Mouse (Mus musculus) neural tube, embryonic 12.5 days (tissue): ENCODE results near the gene Plcxd2. TPM values are rescaled to one million over a fixed set of nuclear protein-coding genes. Genes with fewer than 3 reads are reported as not detected.

ENCODE experiments used
- ATAC-seq: fragments of 200-750 bp; cut with Nextera tagmentation; 2 replicates; pipeline ENCODE4 v1.8.0; 2017; ENCODE audit warnings: low read depth, mild to moderate bottlenecking, moderate TSS enrichment, moderate library complexity; ENCODE audit not compliant: low FRiP score
- H3K27ac ChIP-seq: fragments of 300-500 bp; sonication (generic); 2 replicates; pipeline ENCODE4 v1.5.1; 2016
- H3K27me3 ChIP-seq: fragments of 300-500 bp; sonication (generic); replicated peaks from 2 replicates; pipeline ENCODE4 v1.6.1; 2016; ENCODE audit warnings: mild to moderate bottlenecking
- H3K36me3 ChIP-seq: fragments of 300-500 bp; sonication (generic); 2 replicates; pipeline ENCODE4 v1.6.1; 2016; ENCODE audit warnings: mild to moderate bottlenecking
- H3K4me1 ChIP-seq: fragments of 300-500 bp; sonication (generic); 2 replicates; pipeline ENCODE4 v1.6.1; 2016
- H3K4me2 ChIP-seq: fragments of 300-500 bp; sonication (generic); replicated peaks from 2 replicates; pipeline ENCODE4 v1.6.1; 2016; ENCODE audit warnings: mild to moderate bottlenecking
- H3K4me3 ChIP-seq: fragments of 300-500 bp; sonication (generic); 2 replicates; pipeline ENCODE4 v1.5.1; 2016
- H3K9ac ChIP-seq: fragments of 300-500 bp; sonication (generic); 2 replicates; pipeline ENCODE4 v1.6.1; 2016; ENCODE audit warnings: mild to moderate bottlenecking
- H3K9me3 ChIP-seq: fragments of 300-500 bp; sonication (generic); 2 replicates; pipeline ENCODE4 v1.6.1; 2016; ENCODE audit warnings: mild to moderate bottlenecking
- WGBS: fragments of 180-500 bp; shearing (Covaris S2); methylation state at CpG from one replicate; pipeline ENCODE4 v1.1.7; 2016; 5-methylcytosine and 5-hydroxymethylcytosine counted together
- polyA plus RNA-seq: library from polyadenylated mRNA; unstranded; fragments of >200 nt; fragmentation: Nextera tagmentation; extraction: Ambion mirVana; gene quantifications from 2 replicates; pipeline ENCODE4 v1.2.1, GENCODE M21; 2016

The Plcxd2 gene
- polyA plus RNA-seq, 1 experiment from 2014 or later: 6.8 TPM

DNA sequence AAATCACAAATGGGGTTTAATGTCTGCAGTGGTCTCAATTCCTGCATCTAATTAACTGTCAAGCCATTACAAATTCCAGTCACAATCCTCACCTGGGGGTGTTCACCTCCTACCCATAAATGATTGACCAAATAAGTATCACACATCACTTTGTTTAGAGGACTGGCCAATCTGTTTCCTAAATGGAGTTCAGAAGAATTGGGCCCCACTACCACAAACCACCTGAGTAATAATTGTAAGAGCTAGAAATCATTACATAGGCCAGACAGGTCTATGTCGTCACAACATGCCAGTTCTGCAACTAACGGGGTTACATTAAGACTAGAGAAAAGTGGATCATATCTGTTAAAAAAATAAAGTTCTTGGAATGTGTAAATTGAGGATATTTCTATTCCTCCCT, 58.0 kb downstream of the Plcxd2 start:
- WGBS: 92% methylated on average over 2 of the region's 2 CpGs
- H3K4me3 ChIP-seq: no peak overlapping the region
- H3K27me3 ChIP-seq: no peaks in the 10 kb centered on the region
- no peak for ATAC-seq
- H3K9me3 ChIP-seq: no peaks in the 10 kb centered on the region
- no peaks in the 10 kb centered on the region for H3K4me1 ChIP-seq
- H3K27ac ChIP-seq: no peak overlapping the region
- H3K4me2 ChIP-seq: no peak overlapping the region
- H3K36me3 ChIP-seq: no peaks in the 10 kb centered on the region
- no peak overlapping the region for H3K9ac ChIP-seq

DNA sequence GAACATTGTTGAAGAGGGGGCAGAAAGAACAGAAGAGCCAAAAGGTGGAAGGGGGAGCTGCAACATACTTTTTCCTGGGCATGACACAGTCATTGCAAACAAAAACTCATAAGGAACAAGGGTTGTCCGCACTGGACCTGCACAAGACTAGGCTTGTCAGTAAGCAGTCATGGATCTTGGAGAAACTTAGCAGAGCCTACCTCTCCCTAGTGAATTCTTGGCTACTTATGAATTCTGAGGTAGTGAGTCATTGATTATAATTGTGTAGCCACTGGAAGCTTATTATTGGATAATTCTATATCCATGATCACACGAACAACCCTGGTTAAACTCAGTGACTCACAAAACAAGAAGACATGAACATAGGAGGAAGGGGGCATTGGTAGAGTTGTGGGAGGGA, 63.7 kb downstream of the Plcxd2 start:
- no peaks in the 10 kb centered on the region for H3K27me3 ChIP-seq
- no peak overlapping the region for H3K4me2 ChIP-seq
- H3K4me3 ChIP-seq: no peak overlapping the region
- H3K27ac ChIP-seq: no peak overlapping the region
- 0 out of 2 replicates have a peak, but pooled peaks cover 5% of the 10 kb centered on the region for H3K4me1 ChIP-seq
- no peak overlapping the region for H3K9ac ChIP-seq
- no peaks in the 10 kb centered on the region for H3K9me3 ChIP-seq
- whole genome bisulfite sequencing: 96% methylated on average over 2 of the region's 2 CpGs
- no peak for ATAC-seq
- H3K36me3 ChIP-seq: no peaks in the 10 kb centered on the region

DNA sequence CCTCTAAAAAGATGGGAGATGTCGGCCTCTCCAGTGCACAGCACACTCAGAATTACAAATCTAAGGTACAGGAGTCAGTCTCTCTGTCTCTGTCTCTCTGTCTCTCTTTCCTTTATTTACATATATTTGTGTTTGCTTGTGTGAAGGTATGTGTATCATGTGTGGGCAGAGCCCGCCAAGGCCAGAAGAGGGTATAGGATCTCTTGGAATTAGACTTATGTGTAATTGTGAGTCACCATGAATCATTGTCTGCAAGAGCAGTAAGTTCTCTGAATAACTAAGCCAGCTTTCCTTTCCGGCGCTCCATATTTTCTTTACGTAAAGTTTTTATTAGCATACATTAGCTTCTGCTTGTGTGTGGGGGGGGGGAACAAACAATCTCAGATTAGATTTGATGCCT, 64.4 kb downstream of the Plcxd2 start:
- no peak overlapping the region for H3K4me3 ChIP-seq
- 0 out of 2 replicates have a peak, but pooled peaks cover 5% of the 10 kb centered on the region for H3K4me1 ChIP-seq
- H3K9me3 ChIP-seq: no peaks in the 10 kb centered on the region
- no peaks in the 10 kb centered on the region for H3K36me3 ChIP-seq
- no peak overlapping the region for H3K4me2 ChIP-seq
- no peak for ATAC-seq
- WGBS: 91% methylated on average over 5 of the region's 5 CpGs
- no peak overlapping the region for H3K9ac ChIP-seq
- H3K27ac ChIP-seq: no peak overlapping the region
- no peaks in the 10 kb centered on the region for H3K27me3 ChIP-seq

DNA sequence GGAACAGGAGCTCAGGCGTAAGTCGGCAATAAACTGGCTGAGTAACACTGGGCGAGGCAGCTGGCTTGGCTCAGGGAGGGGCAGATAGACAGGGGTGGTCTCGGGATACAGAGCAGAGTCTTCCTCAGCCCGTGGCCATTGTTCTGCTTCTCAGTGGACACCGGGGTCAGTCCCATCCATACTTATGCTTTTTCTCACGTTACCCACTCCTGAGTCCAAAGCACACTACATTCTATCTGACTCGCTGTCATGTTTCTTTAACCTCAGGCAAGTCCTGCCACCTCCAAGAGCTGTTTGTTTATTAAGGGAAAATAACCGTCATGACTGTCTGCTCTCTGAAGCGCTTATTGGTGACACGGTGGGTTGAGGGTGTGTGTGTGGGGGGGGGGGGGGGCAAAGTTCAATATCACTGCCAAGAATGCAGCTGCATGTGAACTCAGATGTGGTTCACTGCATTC, 64.8 kb downstream of the Plcxd2 start:
- no peak overlapping the region for H3K9ac ChIP-seq
- peak overlapping the region; percentile 28 for H3K4me2 ChIP-seq
- no peak overlapping the region for H3K27ac ChIP-seq
- no peak for ATAC-seq
- H3K27me3 ChIP-seq: no peaks in the 10 kb centered on the region
- 0 out of 2 replicates have a peak, but pooled peaks cover 5% of the 10 kb centered on the region for H3K4me1 ChIP-seq
- no peaks in the 10 kb centered on the region for H3K36me3 ChIP-seq
- H3K4me3 ChIP-seq: no peak overlapping the region
- 28% methylated on average over 11 of the region's 11 CpGs for WGBS
- H3K9me3 ChIP-seq: no peaks in the 10 kb centered on the region

DNA sequence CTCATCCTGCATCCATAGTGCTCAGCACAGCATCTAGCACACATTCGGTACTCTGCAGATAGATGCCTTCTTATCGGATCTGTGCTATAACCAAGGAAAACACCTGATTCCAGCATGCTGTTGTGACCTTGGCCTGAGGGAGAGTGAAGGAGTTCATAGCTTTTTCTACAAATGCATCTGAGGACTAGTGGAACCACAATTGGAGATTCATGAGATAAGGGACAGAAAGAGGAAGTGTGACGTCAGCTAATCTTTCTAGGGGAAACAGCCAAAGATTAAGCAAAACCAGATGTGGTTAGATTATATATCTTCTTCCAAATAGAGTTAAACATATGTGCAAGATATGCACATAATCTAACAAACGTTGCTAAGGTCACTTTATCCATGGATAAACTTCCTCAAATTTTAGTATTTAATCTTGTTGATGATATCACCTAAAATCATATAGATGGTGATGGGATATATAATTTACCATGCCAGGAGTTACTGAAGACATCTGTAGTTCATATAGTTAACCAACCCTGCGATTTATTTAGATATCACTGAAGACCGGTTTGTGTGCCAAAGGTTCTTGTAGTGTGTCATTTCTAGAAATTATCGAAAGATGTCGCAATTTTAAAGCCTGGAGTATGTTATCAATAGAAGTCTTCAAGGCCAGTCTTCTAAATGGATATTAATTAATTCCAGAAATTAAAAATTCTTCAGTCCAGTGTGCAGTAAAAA, 67.7 kb downstream of the Plcxd2 start:
- H3K4me2 ChIP-seq: no peak overlapping the region
- H3K27ac ChIP-seq: no peak overlapping the region
- no peaks in the 10 kb centered on the region for H3K27me3 ChIP-seq
- no peaks in the 10 kb centered on the region for H3K9me3 ChIP-seq
- no peak overlapping the region for H3K9ac ChIP-seq
- H3K36me3 ChIP-seq: no peaks in the 10 kb centered on the region
- WGBS: 87% methylated on average over 8 of the region's 8 CpGs
- H3K4me1 ChIP-seq: 0 out of 2 replicates have a peak, but pooled peaks cover 5% of the 10 kb centered on the region
- no peak overlapping the region for H3K4me3 ChIP-seq
- ATAC-seq: no peak

DNA sequence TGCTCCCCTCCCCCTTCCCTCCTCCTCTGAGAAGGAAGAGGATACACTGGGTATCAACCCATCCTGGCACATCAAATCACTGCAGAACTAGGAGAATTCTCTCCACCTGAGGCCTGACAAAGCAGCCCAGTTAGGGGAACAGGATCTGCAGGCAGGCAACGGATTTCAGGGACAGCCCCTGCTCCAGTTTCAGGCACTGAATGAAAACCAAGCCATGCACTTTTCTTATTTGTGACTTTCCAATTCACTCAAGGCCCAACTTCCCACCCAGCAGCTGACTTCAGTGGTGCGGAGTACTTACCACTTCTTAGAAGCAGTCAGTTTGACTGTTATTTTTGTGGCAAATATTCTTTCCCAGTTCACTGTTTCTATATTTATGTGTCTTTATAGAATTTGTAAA, 69.3 kb downstream of the Plcxd2 start:
- H3K4me2 ChIP-seq: no peak overlapping the region
- H3K9ac ChIP-seq: no peak overlapping the region
- 83% methylated on average over 2 of the region's 2 CpGs for WGBS
- no peak overlapping the region for H3K27ac ChIP-seq
- H3K4me3 ChIP-seq: no peak overlapping the region
- H3K4me1 ChIP-seq: peaks cover 8% of the 10 kb centered on the region; the same call in 1 of the 2 replicates
- H3K36me3 ChIP-seq: no peaks in the 10 kb centered on the region
- no peaks in the 10 kb centered on the region for H3K9me3 ChIP-seq
- ATAC-seq: no peak
- no peaks in the 10 kb centered on the region for H3K27me3 ChIP-seq

DNA sequence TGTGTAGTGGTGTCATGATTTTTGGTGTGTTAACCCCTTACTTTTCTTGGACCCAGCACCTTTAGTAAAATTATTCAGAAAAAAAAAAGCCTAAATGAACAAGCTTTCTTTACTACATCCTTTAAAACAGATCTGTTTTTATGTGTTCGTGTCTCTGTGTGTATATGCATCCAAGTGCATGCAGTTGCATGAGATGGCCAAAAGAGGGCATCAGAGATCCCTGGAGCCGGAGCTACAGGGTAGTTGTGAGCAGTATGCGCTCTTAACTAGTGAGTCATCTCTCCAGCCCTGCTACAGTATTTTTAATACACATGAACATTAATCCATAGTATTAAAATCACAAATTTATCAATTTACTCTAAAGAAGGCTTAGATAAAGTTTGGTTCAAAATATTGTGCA, 70.6 kb downstream of the Plcxd2 start:
- no peaks in the 10 kb centered on the region for H3K9me3 ChIP-seq
- no peaks in the 10 kb centered on the region for H3K36me3 ChIP-seq
- no peak for ATAC-seq
- peaks cover 3% of the 10 kb centered on the region; the same call in 1 of the 2 replicates for H3K4me1 ChIP-seq
- no peaks in the 10 kb centered on the region for H3K27me3 ChIP-seq
- H3K4me3 ChIP-seq: no peak overlapping the region
- H3K4me2 ChIP-seq: no peak overlapping the region
- H3K9ac ChIP-seq: no peak overlapping the region
- no peak overlapping the region for H3K27ac ChIP-seq
- WGBS: 92% methylated on average over 3 of the region's 3 CpGs

DNA sequence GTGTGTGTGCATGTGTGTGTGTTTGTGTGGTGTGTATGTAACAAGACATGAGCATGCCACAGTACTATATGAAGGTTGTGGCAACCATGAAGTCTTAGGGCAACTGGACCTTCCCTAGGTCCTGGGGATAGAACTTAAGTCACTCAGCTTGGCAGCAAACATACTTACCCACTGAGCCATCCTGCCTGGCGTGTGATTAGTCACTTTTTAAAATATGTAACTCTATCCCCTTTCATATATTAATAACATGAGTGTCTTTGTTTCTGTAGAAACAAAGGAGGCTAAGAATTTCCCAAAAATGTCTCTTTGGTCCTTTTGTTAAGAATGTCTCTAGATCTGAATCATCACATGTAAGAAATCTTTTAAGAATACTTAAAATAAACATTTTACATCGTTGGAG, 72.6 kb downstream of the Plcxd2 start:
- Histone ChIP-seq H3K27me3 (no peaks in the 10 kb centered on the region), H3K4me3 (no peak overlapping the region), H3K9me3 (no peaks in the 10 kb centered on the region), H3K4me2 (no peak overlapping the region), H3K36me3 (no peaks in the 10 kb centered on the region), H3K4me1 (peaks cover 3% of the 10 kb centered on the region; the same call in 1 of the 2 replicates), H3K9ac (no peak overlapping the region), H3K27ac (no peak overlapping the region)
- WGBS: 71% methylated on average over 2 of the region's 2 CpGs
- ATAC-seq: no peak

DNA sequence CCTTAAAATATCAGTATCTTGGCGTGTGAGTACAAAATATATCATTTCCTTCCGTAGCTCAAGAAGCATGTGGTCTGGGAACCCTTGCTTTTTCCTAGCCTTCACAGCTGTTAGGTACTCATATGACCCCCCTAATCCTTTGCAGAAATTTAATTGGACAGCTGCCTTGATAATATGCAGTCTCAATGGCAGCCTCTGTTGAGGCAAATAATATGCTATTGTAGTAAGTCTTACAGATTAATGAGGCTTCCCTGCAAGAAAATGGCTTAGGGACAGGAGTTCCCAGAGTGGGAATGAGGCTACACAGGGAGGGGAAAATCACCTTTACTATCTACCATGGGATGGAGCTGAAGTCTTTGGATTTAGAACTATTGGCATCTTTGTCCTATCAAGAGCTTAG, 73.5 kb downstream of the Plcxd2 start:
- H3K4me2 ChIP-seq: no peak overlapping the region
- no peaks in the 10 kb centered on the region for H3K36me3 ChIP-seq
- ATAC-seq: no peak
- H3K27ac ChIP-seq: no peak overlapping the region
- WGBS: 45% methylated on average over 2 of the region's 2 CpGs
- no peak overlapping the region for H3K9ac ChIP-seq
- H3K4me3 ChIP-seq: no peak overlapping the region
- peaks cover 3% of the 10 kb centered on the region; the same call in 1 of the 2 replicates for H3K4me1 ChIP-seq
- H3K9me3 ChIP-seq: no peaks in the 10 kb centered on the region
- no peaks in the 10 kb centered on the region for H3K27me3 ChIP-seq

DNA sequence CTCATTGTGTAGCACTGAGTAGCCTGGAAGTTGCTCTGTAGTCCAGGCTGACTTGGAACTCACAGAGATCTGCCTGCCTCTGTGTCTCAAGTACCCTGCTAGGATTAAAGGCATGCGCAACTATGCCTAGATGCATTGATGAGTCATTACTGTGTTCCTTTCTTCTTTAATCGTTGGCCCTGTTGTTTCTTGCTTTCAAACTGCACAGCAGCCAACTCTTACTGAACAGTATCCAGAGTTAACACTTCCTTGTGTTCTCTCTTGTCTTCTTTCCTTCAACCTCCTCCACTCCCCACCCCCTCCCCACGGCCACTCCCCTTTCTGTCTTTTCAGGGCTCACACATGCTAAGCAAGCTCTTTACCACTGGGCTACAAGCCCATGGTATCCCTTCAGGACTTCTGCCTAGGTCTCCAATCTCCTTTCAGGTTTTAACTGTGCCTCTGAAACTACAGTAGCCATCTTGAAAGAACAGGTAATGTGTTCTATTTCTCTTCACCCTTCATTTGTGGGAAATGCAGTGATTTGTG, 74.0 kb downstream of the Plcxd2 start:
- Histone ChIP-seq H3K36me3 (no peaks in the 10 kb centered on the region), H3K4me2 (no peak overlapping the region), H3K27me3 (no peaks in the 10 kb centered on the region), H3K9ac (no peak overlapping the region), H3K4me1 (peaks cover 3% of the 10 kb centered on the region; the same call in 1 of the 2 replicates), H3K27ac (no peak overlapping the region), H3K9me3 (no peaks in the 10 kb centered on the region), H3K4me3 (no peak overlapping the region)
- peak; percentile 46; the same call in 1 of the 2 replicates for ATAC-seq
- 77% methylated on average over 3 of the region's 3 CpGs for WGBS

DNA sequence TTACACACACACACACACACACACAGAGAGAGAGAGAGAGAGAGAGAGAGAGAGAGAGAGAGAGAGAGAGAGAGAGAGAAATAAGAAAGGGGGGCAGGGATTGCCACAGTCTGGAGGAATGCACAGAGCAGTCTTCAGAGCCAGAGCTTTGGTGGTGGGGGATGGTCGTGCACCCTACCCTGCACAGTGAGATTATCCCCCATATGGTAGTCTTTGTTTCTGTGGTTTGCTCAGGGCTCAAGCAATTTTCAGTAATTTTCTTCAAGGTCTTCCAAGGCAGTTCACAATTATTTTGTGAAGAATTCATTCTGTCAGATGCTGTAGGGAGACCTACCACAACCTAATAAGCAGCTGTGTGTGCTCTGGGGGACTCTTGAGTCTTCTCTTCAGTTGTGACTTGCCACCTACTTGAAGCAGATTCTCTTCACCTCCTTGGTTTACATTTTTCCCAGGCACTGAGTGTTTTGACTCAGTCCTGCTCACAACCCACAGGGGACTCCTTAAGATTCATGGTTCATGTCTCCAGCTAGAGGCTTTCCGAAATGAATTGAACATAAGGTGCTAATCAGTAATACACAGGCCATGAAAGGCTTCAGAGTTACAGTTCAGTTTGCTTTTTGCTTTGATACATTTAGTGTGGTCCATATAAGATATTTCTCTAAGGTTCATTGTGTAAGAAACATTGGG, 75.2 kb downstream of the Plcxd2 start:
- no peak overlapping the region for H3K9ac ChIP-seq
- H3K4me1 ChIP-seq: peaks cover 3% of the 10 kb centered on the region; the same call in 1 of the 2 replicates
- WGBS: 64% methylated on average over 2 of the region's 2 CpGs
- no peak overlapping the region for H3K4me2 ChIP-seq
- H3K4me3 ChIP-seq: no peak overlapping the region
- no peaks in the 10 kb centered on the region for H3K36me3 ChIP-seq
- H3K27me3 ChIP-seq: no peaks in the 10 kb centered on the region
- no peak overlapping the region for H3K27ac ChIP-seq
- ATAC-seq: 0 out of 2 replicates have a peak, but pooled peaks have one; percentile 50
- no peaks in the 10 kb centered on the region for H3K9me3 ChIP-seq

DNA sequence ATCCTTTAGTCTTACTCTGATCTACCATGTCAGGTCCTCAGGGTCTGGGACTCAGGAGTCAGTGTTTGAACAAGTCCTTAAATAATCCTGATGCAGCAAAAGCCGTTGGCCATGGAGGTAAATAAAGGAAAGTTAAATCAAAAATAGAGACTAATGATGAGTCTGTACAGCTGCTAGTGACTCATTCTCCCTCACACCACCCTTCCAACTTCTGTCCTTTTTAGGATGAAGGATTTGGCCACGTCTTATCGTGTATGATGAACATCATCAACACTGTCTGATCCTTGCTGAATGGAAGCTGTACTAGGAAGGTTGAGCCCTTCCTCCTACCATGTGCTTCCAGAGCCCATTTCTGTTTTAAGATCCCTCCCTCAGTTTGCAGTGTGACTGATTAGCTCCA, 79.7 kb downstream of the Plcxd2 start:
- H3K27me3 ChIP-seq: no peaks in the 10 kb centered on the region
- H3K9ac ChIP-seq: no peak overlapping the region
- no peak for ATAC-seq
- H3K9me3 ChIP-seq: no peaks in the 10 kb centered on the region
- WGBS: 93% methylated on average over 3 of the region's 3 CpGs
- H3K27ac ChIP-seq: no peak overlapping the region
- H3K4me1 ChIP-seq: no peaks in the 10 kb centered on the region; the same call in 1 of the 2 replicates
- no peak overlapping the region for H3K4me3 ChIP-seq
- H3K36me3 ChIP-seq: no peaks in the 10 kb centered on the region
- no peak overlapping the region for H3K4me2 ChIP-seq
